Mouse (Mus musculus) megakaryocyte, embryonic 14.5 days (primary cell): Measurements from ENCODE around the gene Olfr1389. TPM values are rescaled to one million over a fixed set of nuclear protein-coding genes. Genes with fewer than 3 reads are reported as not detected.
"Not testable (repeated sequence)": the region's sequence is repeated elsewhere in the genome, so short reads cannot be mapped to it uniquely, and the experiment has no call there.

Source experiments
- H3K27me3 ChIP-seq: replicated peaks from 2 replicates; pipeline ENCODE3; 2012; ENCODE audit warnings: inconsistent platforms
- H3K36me3 ChIP-seq: replicated peaks from 2 replicates; pipeline ENCODE3; 2012; ENCODE audit warnings: low read length, inconsistent platforms, mixed read lengths
- H3K4me1 ChIP-seq: 2 replicates; pipeline ENCODE4 v1.6.1; 2012; ENCODE audit warnings: inconsistent platforms
- H3K4me3 ChIP-seq: replicated peaks from 2 replicates; pipeline ENCODE3; 2012; ENCODE audit warnings: moderate library complexity, mild to moderate bottlenecking, inconsistent platforms
- H3K9me3 ChIP-seq: 2 replicates; pipeline ENCODE4 v1.6.1; 2012; ENCODE audit warnings: inconsistent platforms
- FLI1 ChIP-seq: IDR thresholded peaks from 2 replicates; pipeline ENCODE4 v1.6.1; 2012; ENCODE audit warnings: low read length, inconsistent platforms, mixed read lengths
- GATA1 ChIP-seq: IDR thresholded peaks from 3 replicates; pipeline ENCODE4 v1.6.1; 2012; ENCODE audit warnings: mixed read lengths, low read length, inconsistent platforms, borderline replicate concordance
- polyA plus RNA-seq: library from polyadenylated mRNA; stranded (reverse); fragments of >175 nt; gene quantifications from 2 replicates; pipeline ENCODE4 v1.2.3, GENCODE M21; 2012; ENCODE audit warnings: low replicate concordance; ENCODE audit not compliant: insufficient read depth

The Olfr1389 gene
- 0.58 TPM in 1 of 2 replicates, not detected in the other for polyA plus RNA-seq

DNA sequence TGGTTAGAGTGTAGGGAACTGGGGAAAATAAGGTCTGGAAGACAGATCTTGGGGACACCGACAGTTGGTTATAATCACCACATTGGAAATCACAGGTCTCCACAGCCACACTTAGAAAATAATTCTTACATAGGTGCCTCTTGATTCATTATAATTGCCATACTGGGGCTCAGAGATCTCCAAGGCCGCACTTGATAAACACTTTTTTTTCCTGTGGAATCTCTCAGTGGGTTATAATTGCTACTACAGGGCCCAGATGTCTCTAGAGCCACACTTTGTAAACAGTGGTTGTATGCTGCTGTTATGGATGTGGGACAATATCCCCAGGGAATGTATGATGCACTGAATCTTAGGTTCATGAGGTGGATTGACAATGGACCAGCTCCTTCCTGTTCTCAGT, at the start of gene Olfr1389:
Gene Olfr1389 (plus strand): TSS at position 301 of the 400 bp plus-strand sequence.
- Histone ChIP-seq H3K27me3 (peaks cover 14% of the 10 kb centered on the region), H3K4me1 (no peaks in the 10 kb centered on the region), H3K36me3 (no peaks in the 10 kb centered on the region), H3K9me3 (no peaks in the 10 kb centered on the region), H3K4me3 (no peak within 1 kb of the TSS)
- TF ChIP-seq FLI1: no peak
- no peak for TF ChIP-seq GATA1

- H3K36me3 ChIP-seq: peaks cover 5% of the 10 kb centered on the region
- no peaks in the 10 kb centered on the region; the same call in 1 of the 2 replicates for H3K9me3 ChIP-seq
- TF ChIP-seq GATA1 (peak; percentile 25; the same call in 1 of the 3 replicates), FLI1 (no peak)
- H3K4me3 ChIP-seq: peak overlapping the region; percentile 8
- H3K27me3 ChIP-seq: no peaks in the 10 kb centered on the region
- peaks cover 25% of the 10 kb centered on the region for H3K4me1 ChIP-seq
These were observed 39.7 kb upstream of the Olfr1389 start for GRCm38 (mm10) chr11:49383133-49383532.

DNA sequence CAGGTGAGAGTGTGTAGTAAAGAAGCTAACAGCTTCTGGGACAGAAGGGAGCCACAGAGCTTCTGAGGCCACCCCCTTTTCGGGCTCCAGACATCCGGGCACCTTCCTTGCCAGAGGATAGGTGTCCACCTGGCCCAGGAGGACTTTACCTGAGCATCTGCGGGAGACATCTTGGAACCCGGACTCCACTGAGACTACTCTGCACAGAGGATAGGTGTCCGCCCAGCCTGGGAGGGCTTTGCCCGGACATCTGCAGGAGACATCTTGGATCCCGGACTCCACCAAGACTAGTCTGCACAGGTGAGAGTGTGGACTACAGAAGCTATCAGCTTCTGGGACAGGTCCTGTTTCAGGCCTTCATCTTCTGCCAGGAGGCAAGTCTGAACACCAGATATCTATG, 36.7 kb upstream of the Olfr1389 start:
- not testable (repeated sequence) for H3K4me1 ChIP-seq, H3K4me3 ChIP-seq, H3K27me3 ChIP-seq, H3K9me3 ChIP-seq, H3K36me3 ChIP-seq

DNA sequence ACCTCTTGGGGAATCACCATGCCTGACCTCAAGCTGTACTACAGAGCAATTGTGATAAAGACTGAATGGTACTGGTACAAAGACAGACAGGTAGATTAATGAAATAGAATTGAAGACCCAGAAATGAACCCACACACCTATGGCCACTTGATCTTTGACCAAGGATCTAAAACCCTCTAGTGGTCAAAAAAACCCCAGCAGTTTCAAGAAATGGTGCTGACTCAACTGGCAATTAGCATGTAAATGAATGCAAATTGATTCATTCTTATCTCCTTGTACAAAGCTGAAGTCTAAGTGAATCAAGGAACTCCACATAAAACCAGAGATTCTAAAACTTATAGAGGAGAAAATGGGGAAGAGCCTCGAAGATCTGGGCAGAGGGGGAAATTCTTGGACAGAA, 30.2 kb upstream of the Olfr1389 start:
- not testable (repeated sequence) for H3K9me3 ChIP-seq, H3K27me3 ChIP-seq, H3K36me3 ChIP-seq, H3K4me3 ChIP-seq, H3K4me1 ChIP-seq

- Histone ChIP-seq H3K36me3 (peaks cover 21% of the 10 kb centered on the region), H3K4me1 (peaks cover 27% of the 10 kb centered on the region), H3K9me3 (peaks cover 5% of the 10 kb centered on the region; the same call in 1 of the 2 replicates), H3K4me3 (no peak overlapping the region), H3K27me3 (no peaks in the 10 kb centered on the region)
- TF ChIP-seq FLI1 (no peak), GATA1 (no peak)
These were observed 16.1 kb upstream of the Olfr1389 start for GRCm38 (mm10) chr11:49406784-49407183.

GRCm38 (mm10) chr11:49410540-49410939, 12.3 kb upstream of the Olfr1389 start:
- peaks cover 22% of the 10 kb centered on the region for H3K4me1 ChIP-seq
- H3K27me3 ChIP-seq: no peaks in the 10 kb centered on the region
- peaks cover 11% of the 10 kb centered on the region for H3K9me3 ChIP-seq
- no peak for TF ChIP-seq GATA1
- no peak overlapping the region for H3K4me3 ChIP-seq
- peaks cover 13% of the 10 kb centered on the region for H3K36me3 ChIP-seq

GRCm38 (mm10) chr11:49425257-49425927, 2.5 kb downstream of the Olfr1389 start:
- H3K9me3 ChIP-seq: no peaks in the 10 kb centered on the region
- H3K4me1 ChIP-seq: no peaks in the 10 kb centered on the region
- H3K36me3 ChIP-seq: no peaks in the 10 kb centered on the region
- peaks cover 19% of the 10 kb centered on the region for H3K27me3 ChIP-seq
- TF ChIP-seq FLI1 (no peak), GATA1 (no peak)
- no peak overlapping the region for H3K4me3 ChIP-seq

DNA sequence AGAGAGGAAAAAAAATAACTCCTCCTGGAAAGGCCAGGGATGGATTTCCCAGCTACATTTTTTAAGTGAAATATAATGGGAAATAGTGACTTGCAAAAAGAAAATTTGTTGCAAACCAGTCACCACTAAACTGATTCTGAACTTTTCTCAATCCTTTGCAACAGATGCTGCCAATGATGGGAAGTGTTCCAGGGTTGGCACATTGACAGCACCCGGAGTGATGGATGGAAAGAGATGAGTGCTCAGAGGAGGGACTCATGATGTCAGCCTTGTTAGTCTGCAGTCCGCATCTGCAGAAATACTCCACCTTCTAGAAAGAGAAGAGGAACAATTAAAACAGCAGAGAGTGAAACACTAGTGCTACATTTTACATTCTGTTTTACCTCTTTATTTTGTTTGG, 6.8 kb downstream of the Olfr1389 start:
- no peak for TF ChIP-seq GATA1
- TF ChIP-seq FLI1: no peak
- Histone ChIP-seq H3K4me3 (no peak overlapping the region), H3K36me3 (no peaks in the 10 kb centered on the region), H3K4me1 (no peaks in the 10 kb centered on the region), H3K9me3 (peaks cover 14% of the 10 kb centered on the region), H3K27me3 (peaks cover 22% of the 10 kb centered on the region)

DNA sequence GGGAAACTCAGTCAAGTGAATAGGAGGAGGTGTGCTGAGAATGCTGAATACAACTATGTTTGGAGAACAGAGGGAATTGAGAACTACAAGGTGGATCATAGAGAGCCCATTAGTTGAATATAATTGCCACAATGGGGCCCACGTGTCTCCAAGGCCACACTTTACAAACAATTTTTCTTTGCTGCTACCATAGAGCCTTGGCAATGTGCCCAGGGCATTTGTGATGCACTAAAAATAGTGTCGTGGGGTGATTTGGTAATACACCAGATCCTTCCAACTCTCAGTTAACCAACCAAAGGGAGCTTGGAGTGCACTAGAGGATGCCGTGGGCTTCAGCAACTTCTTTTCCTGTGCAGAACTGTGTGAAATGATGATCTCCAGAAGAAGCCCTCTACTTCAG, 13.5 kb downstream of the Olfr1389 start, which contains the start of gene Olfr1388:
Gene Olfr1388 (plus strand): TSS at position 214 of the 400 bp plus-strand sequence.
- TF ChIP-seq GATA1 (no peak), FLI1 (no peak)
- Histone ChIP-seq H3K9me3 (peaks cover 10% of the 10 kb centered on the region), H3K27me3 (no peaks in the 10 kb centered on the region), H3K36me3 (no peaks in the 10 kb centered on the region), H3K4me1 (no peaks in the 10 kb centered on the region), H3K4me3 (no peak within 1 kb of the TSS)

- Histone ChIP-seq H3K36me3 (no peaks in the 10 kb centered on the region), H3K4me3 (no peak within 1 kb of the TSS), H3K9me3 (no peaks in the 10 kb centered on the region), H3K27me3 (peaks cover 8% of the 10 kb centered on the region), H3K4me1 (no peaks in the 10 kb centered on the region)
- no peak for TF ChIP-seq FLI1
- no peak for TF ChIP-seq GATA1
These were observed 32.2 kb downstream of the Olfr1389 start, which contains the start of gene Olfr1387 for GRCm38 (mm10) chr11:49455043-49455442. Gene Olfr1387 (plus strand): TSS chr11:49455343.

GRCm38 (mm10) chr11:49464746-49465145, 41.9 kb downstream of the Olfr1389 start, which contains the start of gene Olfr1386:
Gene Olfr1386 (plus strand): TSS chr11:49465046.
- H3K4me1 ChIP-seq, H3K36me3 ChIP-seq, H3K4me3 ChIP-seq, H3K9me3 ChIP-seq: not testable (repeated sequence)
- H3K27me3 ChIP-seq: peaks cover 10% of the 10 kb centered on the region

Other genes with a start within 250 kb of the Olfr1389 start
- gene Btnl9, start 235.9 kb upstream of the Olfr1389 start, polyA plus RNA-seq: 7.0 and 7.1 TPM in 2 replicates
- 1.5 TPM in 1 of 2 replicates, not detected in the other for gene Zfp62, start 219.8 kb upstream of the Olfr1389 start, polyA plus RNA-seq
- 64.1 and 65.8 TPM in 2 replicates for gene Mgat1, start 178.9 kb upstream of the Olfr1389 start, polyA plus RNA-seq
- gene Olfr1393, start 144.8 kb upstream of the Olfr1389 start, polyA plus RNA-seq: not detected in 2 replicates
- not detected in 2 replicates for gene Olfr1392, start 137.8 kb upstream of the Olfr1389 start, polyA plus RNA-seq
- not detected in 2 replicates for gene Olfr10, start 118.3 kb upstream of the Olfr1389 start, polyA plus RNA-seq
- gene Olfr1391, start 100.3 kb upstream of the Olfr1389 start, polyA plus RNA-seq: not detected in 2 replicates
- not detected in 2 replicates for gene Olfr1390, start 87.9 kb upstream of the Olfr1389 start, polyA plus RNA-seq
- not detected in 2 replicates for gene Olfr1388, start 13.6 kb downstream of the Olfr1389 start, polyA plus RNA-seq
- gene Olfr1387, start 32.3 kb downstream of the Olfr1389 start, polyA plus RNA-seq: not detected in 2 replicates
- gene Olfr1386, start 42.0 kb downstream of the Olfr1389 start, polyA plus RNA-seq: not detected in 2 replicates
- gene Olfr1385, start 66.0 kb downstream of the Olfr1389 start, polyA plus RNA-seq: 0.06 TPM in 1 of 2 replicates, not detected in the other
- not detected in 2 replicates for gene Olfr1384, start 83.7 kb downstream of the Olfr1389 start, polyA plus RNA-seq
- gene Olfr1383, start 96.6 kb downstream of the Olfr1389 start, polyA plus RNA-seq: not detected in 2 replicates
- gene Olfr1382, start 105.2 kb downstream of the Olfr1389 start, polyA plus RNA-seq: not detected in 2 replicates
- not detected in 2 replicates for gene Olfr1381, start 120.4 kb downstream of the Olfr1389 start, polyA plus RNA-seq
- gene Olfr1380, start 133.8 kb downstream of the Olfr1389 start, polyA plus RNA-seq: not detected in 2 replicates
- gene Flt4, start 186.2 kb downstream of the Olfr1389 start, polyA plus RNA-seq: 0.01 TPM in 1 of 2 replicates, not detected in the other
- gene Scgb3a1, start 240.5 kb downstream of the Olfr1389 start, polyA plus RNA-seq: not detected in 2 replicates